Mouse (Mus musculus) thymus, postnatal 4 days (tissue): Measurements from ENCODE around the gene Zfp988.
"Not testable (repeated sequence)": the region's sequence is repeated elsewhere in the genome, so short reads cannot be mapped to it uniquely, and the experiment has no call there.

Source experiments
- DNase-seq: peaks from one replicate; pipeline ENCODE4 v3.0.0; 2021

The Zfp988 gene

DNA sequence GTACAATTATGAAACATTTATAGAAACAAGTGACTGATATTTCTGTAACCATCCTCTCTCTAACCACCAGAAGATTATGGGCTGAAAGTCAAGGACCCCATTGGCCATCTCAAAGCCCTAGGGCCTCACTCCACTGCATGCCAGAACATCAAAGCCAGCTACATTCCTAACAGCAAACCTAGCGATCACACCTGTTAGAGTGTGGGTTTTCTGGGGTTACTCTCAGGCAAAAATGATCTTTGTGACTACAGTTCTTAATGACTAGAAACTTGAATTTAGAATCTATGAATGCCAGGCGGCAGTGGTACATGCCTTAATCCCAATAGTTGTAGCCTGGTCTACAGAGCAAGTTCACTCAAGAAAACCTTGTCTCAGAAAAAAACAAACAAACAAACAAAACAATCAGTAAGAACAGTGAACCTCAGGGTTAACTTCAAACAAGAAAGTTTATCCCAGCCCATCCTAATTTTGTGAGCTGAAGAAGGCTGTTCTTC lies 39.6 kb downstream of the Zfp988 start:
- DNase-seq, result not testable (repeated sequence)

DNA sequence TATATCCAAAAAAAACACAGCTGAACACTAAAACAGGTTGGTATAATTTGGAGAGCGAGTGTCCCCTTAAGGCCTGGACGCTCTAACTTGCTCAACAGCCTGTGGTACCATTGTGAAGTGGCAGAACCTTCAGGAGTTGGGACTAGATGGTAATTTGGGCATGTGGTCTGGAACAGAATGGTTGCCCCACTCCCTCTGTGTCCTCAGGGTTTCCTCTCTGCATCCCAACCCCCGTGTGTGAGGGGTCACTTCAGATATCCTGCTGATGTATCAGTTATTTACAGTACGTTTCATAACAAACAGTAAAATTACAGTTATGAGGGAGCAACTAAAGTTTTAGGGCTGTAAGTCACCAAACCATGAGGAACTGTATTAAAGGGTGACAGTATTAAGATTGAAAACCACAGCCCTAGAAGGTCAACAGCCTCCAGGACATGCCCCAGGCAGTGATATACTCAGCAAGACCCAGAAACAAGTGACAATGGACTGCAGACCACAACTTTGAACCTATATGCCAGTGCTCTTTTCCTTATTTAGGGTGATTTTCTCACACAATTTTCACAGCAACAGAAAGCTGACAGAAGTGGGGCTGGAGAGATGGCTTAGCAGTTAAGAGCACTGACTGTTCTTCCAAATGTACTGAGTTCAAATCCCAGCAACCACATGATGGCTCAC lies 41.0 kb downstream of the Zfp988 start:
- not testable (repeated sequence) for DNase-seq

DNA sequence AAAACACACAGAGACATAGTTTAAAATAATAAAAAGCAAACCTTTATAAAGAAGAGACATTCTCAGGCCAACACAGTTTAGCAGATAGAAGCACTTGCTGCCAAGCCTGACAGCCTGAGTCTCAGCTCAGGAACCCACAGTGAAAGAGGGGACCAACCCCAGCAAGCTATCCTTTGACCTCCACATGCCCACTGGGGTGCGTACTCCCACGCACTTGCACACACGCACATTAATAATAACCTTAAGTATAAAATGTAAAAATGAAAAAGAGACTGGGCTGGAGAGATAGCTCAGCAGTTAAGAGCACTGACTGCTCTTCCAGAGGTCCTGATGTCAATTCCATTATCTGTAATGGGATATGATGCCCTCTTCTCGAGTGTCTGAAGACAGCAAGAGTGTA lies 41.8 kb downstream of the Zfp988 start:
- not testable (repeated sequence) for DNase-seq

DNA sequence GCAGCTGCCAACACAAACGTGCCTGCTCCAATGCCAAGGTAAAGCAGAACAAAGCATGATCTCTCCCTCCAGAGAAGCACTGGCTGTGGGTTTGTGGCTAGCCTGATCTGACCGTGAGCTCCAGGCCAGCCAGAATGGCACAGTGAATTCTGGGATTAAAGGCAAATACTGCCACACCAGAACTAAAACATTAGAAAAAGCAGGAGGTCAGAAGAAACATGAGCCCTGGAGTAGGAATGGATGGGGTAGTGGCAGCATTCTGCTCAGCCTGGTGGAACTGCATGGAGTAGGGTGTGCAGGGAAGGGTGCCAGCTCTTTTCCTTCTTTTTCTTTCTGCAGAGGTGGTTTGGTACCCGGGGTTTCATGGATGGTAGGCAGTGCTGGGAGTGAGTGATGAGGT lies 42.4 kb downstream of the Zfp988 start:
- DNase-seq, result not testable (repeated sequence)

DNA sequence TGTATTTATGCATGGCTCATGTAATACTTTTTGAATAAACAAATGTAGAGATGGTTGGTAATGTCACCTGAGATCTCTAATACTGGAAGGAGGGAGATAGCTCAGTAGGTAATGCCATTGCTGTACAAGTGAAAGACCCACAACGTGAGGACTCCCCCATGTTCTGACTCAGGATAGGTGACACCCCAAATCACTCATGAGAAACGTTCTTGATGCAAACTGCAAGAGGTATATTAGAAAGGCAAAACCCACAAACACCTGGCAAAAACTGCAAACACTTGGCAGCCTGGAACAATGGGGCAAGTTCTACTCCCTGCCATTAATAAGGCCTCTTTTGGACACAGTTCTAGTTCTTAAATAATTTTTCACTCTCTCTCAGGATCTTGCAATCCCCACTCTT lies 42.9 kb downstream of the Zfp988 start:
- DNase-seq, result not testable (repeated sequence)

DNA sequence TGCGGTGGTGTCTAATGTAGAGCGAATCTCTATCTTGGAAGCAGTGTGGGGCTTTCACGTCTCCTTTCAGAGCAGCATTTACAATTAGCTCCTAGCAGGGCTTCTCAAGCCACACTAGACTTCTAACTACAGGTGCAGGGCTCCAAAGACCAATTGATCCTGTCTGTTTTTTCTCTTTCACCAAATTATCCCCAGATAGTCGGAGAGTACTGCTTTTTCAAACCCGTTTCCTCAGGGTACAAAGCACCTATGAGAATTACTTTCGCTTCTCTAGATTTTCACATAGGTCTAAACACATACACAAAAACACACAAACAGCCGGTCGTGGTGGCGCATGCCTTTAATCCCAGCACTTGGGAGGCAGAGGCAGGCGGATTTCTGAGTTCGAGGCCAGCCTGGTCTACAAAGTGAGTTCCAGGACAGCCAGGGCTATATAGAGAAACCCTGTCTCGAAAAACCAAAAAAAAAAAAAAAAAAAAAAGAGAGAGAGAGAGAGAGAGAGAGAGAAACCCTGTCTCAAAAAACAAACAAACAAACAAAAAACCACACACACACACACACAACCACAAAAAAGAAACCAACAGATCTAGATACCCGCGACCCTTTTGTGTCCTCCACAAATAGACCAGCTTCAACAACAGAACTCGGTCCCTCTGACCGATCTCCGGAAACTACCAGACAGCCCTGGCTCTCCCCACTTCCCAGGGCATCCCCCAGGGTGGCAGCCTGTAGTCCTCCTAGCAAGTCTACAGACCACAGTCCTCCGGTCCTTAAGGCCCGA lies 43.6 kb downstream of the Zfp988 start:
- not testable (repeated sequence) for DNase-seq

DNA sequence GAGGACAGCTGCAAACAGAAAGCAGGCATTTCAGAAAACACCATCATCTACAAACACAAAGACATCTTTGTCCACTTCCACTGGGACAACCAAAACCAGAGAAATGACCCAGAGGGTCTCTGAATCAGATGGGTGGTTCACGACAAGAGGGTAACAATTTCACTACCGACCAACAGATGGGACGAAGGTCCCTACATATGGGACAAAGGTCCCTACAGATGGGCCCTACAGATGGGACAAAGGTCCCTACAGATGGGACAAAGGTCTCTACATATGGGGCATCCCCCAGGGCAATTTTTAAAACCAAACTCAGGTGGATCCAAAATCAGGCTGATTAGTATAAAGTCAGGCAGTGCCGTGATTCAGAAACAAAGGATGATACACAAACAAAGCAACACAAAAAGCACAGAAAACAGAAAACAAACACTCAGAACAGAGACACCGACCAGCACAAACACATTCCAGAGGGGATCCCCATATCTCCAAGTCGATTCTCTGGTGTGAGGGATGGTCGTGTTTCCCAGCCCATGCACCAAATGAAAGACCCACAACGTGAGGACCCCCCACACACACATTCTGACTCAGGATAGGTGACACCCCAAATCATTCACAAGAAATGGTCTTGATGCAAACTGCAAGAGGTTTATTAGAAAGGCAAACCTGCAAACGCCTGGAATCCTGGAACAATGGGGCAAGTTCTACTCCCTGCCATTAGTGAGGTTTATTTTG lies 44.4 kb downstream of the Zfp988 start:
- DNase-seq, result not testable (repeated sequence)

DNA sequence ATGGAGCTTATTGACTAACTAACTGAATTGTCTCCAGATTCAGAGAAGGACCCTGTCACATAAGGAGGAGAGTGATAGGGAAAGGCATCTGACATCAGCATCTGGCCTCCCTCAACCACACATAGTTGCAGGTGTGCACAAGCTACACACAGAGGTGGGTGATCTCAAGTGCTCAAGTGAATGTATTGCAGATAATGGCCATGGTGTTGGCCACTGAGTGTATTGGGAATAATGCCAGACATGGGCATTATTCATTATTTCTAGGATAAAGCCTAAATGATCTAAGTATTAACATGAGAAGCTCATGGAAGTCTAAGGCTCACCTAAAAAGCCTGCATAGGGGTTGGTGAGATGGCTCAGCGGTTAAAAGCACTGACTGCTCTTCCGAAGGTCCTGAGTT lies 45.1 kb downstream of the Zfp988 start:
- not testable (repeated sequence) for DNase-seq

DNA sequence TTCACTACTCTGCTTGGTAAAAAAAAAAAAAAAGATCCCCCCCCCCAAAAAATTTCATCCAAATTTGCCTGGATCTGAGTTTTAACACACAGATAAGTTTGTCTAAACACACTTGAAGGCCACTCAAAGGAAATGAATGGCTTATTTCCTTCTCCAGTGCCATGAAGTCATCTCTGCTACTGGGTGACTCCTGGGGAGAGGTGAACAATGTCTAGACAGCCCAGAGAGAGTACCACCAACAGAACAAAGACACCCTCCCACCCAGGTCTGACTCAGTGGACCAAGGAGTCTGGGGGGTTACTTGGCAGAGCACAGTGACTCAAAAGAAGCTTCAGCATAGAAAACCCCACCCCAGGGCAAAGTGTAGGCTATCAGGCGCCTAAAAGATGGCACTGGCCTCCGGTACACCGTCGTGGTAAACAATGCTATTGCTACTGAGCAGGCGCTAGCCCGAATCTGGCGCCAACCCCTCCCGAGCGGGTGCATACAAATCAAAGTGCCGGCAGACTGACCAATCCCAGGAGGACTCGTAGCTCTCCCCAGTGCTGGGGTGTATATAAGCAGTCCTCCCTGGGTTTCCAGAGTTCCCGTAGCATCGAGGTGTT lies 46.0 kb downstream of the Zfp988 start:
- DNase-seq, result not testable (repeated sequence)

DNA sequence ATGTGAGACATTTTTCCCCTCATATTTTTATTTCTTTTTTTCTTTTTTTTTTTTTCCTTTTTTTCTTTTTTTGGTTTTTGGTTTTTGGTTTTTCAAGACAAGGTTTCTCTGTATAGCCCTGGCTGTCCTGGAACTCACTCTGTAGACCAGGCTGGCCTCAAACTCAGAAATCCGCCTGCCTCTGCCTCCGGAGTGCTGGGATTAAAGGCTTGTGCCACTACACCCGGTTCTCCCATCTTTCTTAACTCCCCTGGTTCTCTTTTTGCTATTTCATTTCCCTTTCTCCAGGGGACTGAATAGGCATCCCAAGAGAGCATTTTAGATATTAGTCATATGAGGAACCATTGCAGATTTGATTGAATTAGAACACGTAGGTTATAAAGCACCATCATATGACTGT lies 48.2 kb downstream of the Zfp988 start:
- not testable (repeated sequence) for DNase-seq

DNA sequence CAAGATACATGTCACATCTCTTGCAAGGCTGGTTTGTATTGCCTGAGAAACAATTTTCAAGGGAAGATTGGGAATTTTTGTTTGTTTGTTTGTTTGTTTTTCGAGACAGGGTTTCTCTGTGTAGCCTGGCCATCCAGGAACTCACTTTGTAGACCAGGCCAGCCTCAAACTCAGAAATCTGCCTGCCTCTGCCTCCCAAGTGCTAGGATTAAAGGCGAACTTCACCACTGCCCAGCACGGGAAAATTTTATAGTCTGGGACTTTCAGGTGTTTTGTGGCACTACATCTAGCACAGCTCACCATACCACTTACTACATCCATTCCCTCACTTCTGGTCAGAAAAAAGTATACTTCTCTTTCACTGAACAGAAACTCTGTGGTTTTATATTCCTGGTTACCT lies 50.6 kb downstream of the Zfp988 start:
- DNase-seq, result not testable (repeated sequence)

DNA sequence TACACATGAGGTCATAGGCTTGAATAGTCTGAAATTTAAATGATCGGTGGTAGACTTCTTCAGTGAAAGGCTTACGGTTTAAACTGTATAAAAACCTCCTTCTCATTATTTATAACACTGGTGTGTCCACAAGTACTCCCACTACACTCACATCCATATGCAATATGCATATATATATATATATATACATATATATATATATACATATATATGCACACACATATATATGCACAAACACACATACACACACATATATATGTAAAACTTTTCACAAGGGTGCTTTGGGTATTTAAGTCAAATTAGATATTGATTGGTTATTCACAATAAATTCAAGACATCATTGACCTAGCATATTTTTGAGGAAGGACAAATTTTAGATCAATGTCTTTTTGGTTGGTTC lies 51.7 kb downstream of the Zfp988 start:
- not testable (repeated sequence) for DNase-seq

DNA sequence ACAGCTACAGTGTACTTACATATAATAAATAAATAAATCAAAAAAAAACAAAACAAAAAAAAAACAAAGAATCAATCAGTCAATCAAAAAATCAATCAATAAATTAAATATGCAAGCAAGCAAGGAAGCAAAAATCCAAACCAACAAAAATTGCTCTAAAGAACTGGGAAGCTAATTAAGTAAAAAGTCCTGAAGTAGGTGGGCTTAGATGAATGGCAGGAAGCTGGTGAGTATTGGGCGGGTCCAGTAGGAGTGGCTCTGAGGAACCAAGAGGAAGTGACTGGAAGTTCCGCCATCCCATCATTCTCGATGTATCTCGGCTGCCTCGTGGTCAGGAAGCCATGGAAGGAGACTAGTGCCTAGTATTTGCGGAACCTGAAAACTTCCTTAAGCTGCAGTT lies 55.5 kb downstream of the Zfp988 start, which contains the start of gene Zfp978:
Gene Zfp978, plus strand, starts transcription at position 301 of the 400 bp plus-strand sequence.
- DNase-seq, result not testable (repeated sequence)

DNA sequence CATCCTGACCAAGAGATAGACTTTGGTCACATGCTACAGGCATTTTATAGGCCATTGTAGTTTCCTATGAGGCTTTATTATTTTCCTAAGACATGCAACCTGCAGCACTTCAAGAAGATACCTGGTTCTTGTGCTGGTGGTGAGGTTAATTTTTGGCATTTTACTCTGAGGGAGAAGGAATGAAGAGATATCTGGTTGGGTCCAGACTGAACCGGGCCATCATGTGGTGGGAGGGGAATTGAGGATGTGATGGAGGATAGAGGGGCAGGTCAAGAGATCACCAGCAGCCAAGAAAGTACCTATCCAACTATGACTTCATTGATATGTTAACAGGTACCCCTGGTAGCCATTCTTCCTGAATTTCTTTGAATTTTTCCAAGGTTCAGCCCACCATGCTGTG lies 56.4 kb downstream of the Zfp988 start:
- not testable (repeated sequence) for DNase-seq

DNA sequence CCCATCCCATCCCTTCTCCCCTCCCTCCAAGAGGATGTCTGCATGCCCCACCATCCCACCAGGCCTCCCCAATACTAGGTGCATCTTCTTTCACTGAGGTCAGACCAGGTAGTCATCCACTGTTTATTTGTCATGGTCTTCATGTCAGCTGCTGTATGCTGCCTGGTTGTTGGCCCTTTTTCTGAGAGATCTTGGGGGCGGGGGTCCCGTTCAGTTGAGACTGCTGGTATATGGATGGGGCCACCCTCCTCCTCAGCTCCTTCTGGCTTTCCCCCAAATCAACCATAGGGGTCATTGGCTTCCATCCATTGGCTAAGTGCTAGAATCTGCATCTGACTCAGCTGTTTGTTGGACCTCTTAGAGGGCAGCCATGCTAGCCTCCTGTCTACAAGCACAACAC lies 64.1 kb downstream of the Zfp988 start:
- DNase-seq, result not testable (repeated sequence)

DNA sequence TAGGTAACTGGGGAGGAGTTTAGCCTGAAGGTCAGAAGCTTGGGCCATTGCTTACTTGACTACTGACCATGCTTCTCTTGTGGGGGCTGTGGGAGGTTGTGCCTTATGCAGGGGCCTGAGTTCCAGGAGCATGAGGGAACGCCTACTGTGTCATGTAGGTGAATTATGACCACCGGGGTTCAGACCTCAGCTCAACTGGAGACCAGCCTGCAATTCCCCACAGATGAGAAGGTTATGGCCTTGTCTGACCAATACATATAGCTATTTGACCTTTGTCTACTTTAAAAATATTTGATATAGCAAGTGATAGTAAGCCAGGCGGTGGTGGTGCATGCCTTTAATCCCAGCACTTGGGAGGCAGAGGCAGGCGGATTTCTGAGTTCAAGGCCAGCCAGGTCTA lies 77.7 kb downstream of the Zfp988 start:
- not testable (repeated sequence) for DNase-seq
